Mouse (Mus musculus) adrenal gland, postnatal 4 days (tissue): ENCODE measurements around the gene H2-M1. TPM values are rescaled to one million over a fixed set of nuclear protein-coding genes. Genes with fewer than 3 reads are reported as not detected.

ENCODE experiments used
- DNase-seq, 2 experiments: peaks; one replicate each; pipeline ENCODE4 v3.0.0; 2021 to 2022; ENCODE audit warnings: low spot score in 2 of 2, mixed read lengths in 2 of 2
- long read RNA-seq, 2 experiments: library from polyadenylated mRNA; stranded (forward); transcript quantifications; one replicate each; pipeline ENCODE4 v2.0.0; 2021
- total RNA-seq, 2 experiments: library from RNA; stranded (reverse); gene quantifications; 2 replicates each; pipeline ENCODE4 v1.2.3; 2021

The H2-M1 gene
- total RNA-seq = not detected
- long read RNA-seq, experiment 1 = 0 reads
- long read RNA-seq, experiment 2 = 0 reads

DNA sequence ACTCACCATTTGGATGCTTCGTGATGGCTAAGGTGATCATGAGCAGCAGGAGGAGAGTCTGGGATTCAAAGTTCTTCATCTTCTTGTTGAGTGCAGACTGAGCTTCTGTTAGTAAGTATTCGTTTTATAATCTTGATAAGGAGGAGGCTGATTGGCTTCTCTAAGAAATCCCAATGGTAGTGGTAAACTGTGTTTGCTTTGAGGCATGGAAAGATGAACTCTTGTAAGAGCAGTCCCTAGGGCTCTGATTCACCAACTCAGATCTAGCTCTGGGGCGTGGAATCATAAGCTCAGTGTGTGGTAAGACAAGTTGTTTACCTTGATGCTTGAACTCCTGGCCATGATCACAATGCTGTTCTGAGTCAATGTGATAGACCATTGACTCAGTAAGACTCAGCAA, at the start of gene H2-M1:
H2-M1 (minus strand) TSS at position 101 of the 400 bp plus-strand sequence.
- DNase-seq = no peak

DNA sequence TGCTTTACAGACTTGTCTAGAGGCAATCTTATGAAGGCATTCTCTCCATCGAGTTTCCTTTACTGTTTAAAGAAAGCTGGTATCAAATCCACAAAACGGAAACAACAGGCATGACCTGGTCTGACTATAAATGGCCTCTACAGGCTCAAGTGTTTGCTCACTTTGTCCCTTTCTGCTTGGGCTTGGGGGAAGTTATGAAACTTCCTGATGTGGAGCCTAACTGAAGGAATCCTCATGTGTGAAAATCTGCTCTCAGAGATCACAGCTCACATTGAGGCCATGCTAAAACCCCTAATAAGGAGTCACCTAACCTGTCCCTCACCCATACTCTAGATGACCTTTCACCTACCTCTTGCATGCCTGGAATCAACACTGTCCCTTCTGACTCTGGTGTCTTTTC, 25.7 kb upstream of the H2-M1 start:
- no peak for DNase-seq

DNA sequence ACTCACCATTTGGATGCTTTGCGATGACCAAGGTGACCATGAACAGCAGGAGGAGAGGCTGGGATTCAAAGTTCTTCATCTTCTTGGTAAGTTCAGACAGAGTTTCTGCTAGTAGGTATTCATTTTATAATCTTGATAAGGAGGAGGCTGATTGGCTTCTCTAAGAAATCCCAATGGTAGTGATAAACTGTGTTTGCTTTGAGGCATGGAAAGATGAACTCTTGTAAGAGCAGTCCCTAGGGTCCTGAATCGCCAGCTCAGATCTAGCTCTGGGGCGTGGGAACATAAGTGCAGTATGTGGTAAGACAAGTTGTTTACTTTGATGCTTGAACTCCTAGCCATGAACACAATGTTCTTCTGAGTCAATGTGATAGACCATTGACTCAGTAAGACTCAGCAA, 29.5 kb downstream of the H2-M1 start, which contains the start of gene H2-M9:
H2-M9 (minus strand) TSS at position 101 of the 400 bp plus-strand sequence.
- no peak for DNase-seq

Other genes with a start within 250 kb of the H2-M1 start
- not detected for gene H2-M10.4, start 209.9 kb downstream of the H2-M1 start, total RNA-seq
- not detected for gene H2-M11, start 125.1 kb downstream of the H2-M1 start, total RNA-seq
- gene H2-M9, start 29.6 kb downstream of the H2-M1 start, total RNA-seq = not detected
- gene H2-M10.5, start 100.7 kb upstream of the H2-M1 start, total RNA-seq = not detected
- gene H2-M10.6, start 140.0 kb upstream of the H2-M1 start, total RNA-seq = not detected
- 10 to 100 TPM; 71.3 to 77.9 TPM for gene Trim26, start 164.9 kb upstream of the H2-M1 start, total RNA-seq
- not detected for gene Trim15, start 195.0 kb upstream of the H2-M1 start, total RNA-seq
- gene Trim10, start 197.4 kb upstream of the H2-M1 start, total RNA-seq = 1 to 10 TPM; 5.0 to 9.9 TPM
- under 1 TPM in 1 of 2 experiments, not detected in 1; 0.17 TPM for gene Trim40, start 217.9 kb upstream of the H2-M1 start, total RNA-seq
- gene Trim31, start 225.9 kb upstream of the H2-M1 start, total RNA-seq = not detected